Mouse (Mus musculus): Measurements from ENCODE around the gene Slitrk4.

The Slitrk4 gene

GRCm38 (mm10) chrX:64276290-64277125 lies at the start of gene Slitrk4:
Gene Slitrk4, minus strand, starts transcription at chrX:64276996.
- no peak for DNase-seq

DNA sequence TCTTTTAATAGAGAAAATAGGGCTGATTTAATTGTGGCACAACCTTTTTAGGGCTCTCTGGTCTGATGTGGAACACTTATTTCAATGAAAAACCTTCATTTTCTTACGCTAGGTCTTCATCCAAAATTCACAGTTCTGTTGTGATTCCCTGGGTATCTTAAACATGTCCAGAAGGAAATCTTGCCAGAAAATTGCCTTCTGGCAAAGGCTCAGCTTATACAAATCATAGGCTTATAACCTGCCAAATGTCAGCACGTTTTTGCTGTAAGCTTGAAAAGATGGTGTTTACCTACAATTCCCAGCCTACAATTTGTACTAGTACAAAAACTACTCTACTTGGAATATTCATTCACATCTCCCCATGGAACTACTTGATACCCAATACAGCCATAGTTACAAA lies 42.7 kb upstream of the Slitrk4 start:
- no peak for DNase-seq

- DNase-seq = no peak
These were observed 1.1 kb upstream of the Slitrk4 start for GRCm38 (mm10) chrX:64277991-64278301.

GRCm38 (mm10) chrX:64277126-64277990 lies 562 bp upstream of the Slitrk4 start:
- DNase-seq = no peak

DNA sequence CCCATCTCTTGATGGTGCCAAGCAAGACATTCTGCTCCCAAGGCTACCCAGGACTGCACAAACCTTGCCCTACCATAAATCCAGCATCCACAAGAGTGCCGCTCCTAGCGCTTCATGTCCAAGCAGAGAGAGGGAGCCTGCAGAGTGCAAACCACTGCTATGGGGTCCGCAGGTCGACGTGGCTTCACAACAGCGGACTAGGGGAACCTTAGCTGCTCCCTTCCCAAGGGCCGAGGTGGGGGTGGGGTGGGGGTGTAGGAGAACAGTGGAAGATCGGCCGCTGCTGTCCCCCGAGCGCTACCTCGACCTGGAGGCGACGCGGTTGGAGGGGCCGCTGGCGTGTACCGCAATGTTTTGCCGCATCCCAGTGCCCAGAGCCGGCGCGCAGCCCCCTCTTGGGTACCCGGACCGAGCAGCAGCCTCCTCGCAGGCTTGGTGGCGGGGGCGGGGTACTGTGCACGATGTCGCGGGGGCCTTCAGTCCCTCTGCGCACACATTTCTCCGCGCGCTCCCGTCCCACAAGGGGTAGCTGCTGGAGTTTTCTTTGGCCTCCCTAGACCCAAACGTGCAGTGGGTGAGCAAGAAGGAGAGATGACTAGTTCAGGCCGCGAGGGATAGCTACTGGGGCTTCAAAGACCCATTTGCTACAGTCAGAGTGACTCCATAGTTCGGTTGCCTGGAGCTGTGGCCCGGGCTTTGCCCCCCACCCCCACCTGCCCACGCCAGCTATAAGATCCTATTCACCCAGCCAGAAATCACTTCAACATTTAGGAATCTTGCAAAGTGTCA lies 1.1 kb downstream of the Slitrk4 start:
- DNase-seq = no peak

- DNase-seq = no peak
These were observed 13.3 kb downstream of the Slitrk4 start for GRCm38 (mm10) chrX:64263481-64263880.

Data from thymus, postnatal 25 days (tissue).